In genomic region chr6:82999986-83000385, GRCm38 (mm10) we compare ENCODE assay signal across 32 mouse cellular contexts. TPM values are rescaled to one million over a fixed set of nuclear protein-coding genes. Genes with fewer than 3 reads are reported as not detected.
DNase-seq lines count a peak whose midpoint lies in the region; ATAC-seq and TF ChIP-seq lines count a peak whose summit lies in the region.
"Had no signal": no experiment of that assay in that cellular context is flagged by ENCODE, and none has a peak within 500 bp of the region (broad histone marks: within the 10 kb centered on the region; RNA-seq: fewer than 3 reads in every experiment).

No protein-coding gene starts in this region.

- H3K4me2 ChIP-seq in embryonic facial prominence, embryonic 13.5 days = no peak overlapping the region
- H3K4me2 ChIP-seq in lung, embryonic 15.5 days = no peak overlapping the region
- H3K4me2 ChIP-seq in embryonic facial prominence, embryonic 14.5 days (ENCODE audit: low read depth, low read length) = no peak overlapping the region
- H3K4me2 ChIP-seq: embryonic facial prominence, embryonic 12.5 days; forebrain, embryonic 12.5 days; heart, embryonic 11.5 days; hindbrain, embryonic 12.5 days; liver, embryonic 13.5 days; midbrain, embryonic 13.5 days; neural tube, embryonic 13.5 days had no signal

- no peaks in the 10 kb centered on the region for H3K36me3 ChIP-seq in embryonic facial prominence, embryonic 13.5 days
- no peaks in the 10 kb centered on the region for H3K36me3 ChIP-seq in embryonic facial prominence, embryonic 10.5 days (replicated peaks)
- H3K36me3 ChIP-seq in lung, embryonic 15.5 days = no peaks in the 10 kb centered on the region
- no peaks in the 10 kb centered on the region for H3K36me3 ChIP-seq in embryonic facial prominence, embryonic 14.5 days (ENCODE audit: control insufficient read depth, insufficient read depth, low read length)
- H3K36me3 ChIP-seq: embryonic facial prominence, embryonic 12.5 days; forebrain, embryonic 12.5 days; hindbrain, embryonic 12.5 days; liver, embryonic 13.5 days; midbrain, embryonic 13.5 days; neural tube, embryonic 13.5 days had no signal

- H3K9me3 ChIP-seq in embryonic facial prominence, embryonic 13.5 days = no peaks in the 10 kb centered on the region
- H3K9me3 ChIP-seq in embryonic facial prominence, embryonic 10.5 days = no peaks in the 10 kb centered on the region
- H3K9me3 ChIP-seq in lung, embryonic 15.5 days = no peaks in the 10 kb centered on the region
- no peaks in the 10 kb centered on the region for H3K9me3 ChIP-seq in embryonic facial prominence, embryonic 14.5 days (ENCODE audit: control insufficient read depth, low read length)
- H3K9me3 ChIP-seq: embryonic facial prominence, embryonic 12.5 days; forebrain, embryonic 12.5 days; hindbrain, embryonic 12.5 days; liver, embryonic 13.5 days; midbrain, embryonic 13.5 days; neural tube, embryonic 13.5 days had no signal

- peaks cover 12% of the 10 kb centered on the region for H3K4me1 ChIP-seq in embryonic facial prominence, embryonic 13.5 days
- peaks cover 22% of the 10 kb centered on the region for H3K4me1 ChIP-seq in embryonic facial prominence, embryonic 10.5 days
- peaks cover 13% of the 10 kb centered on the region for H3K4me1 ChIP-seq in lung, embryonic 15.5 days
- 0 out of 2 replicates have a peak, but pooled peaks cover 7% of the 10 kb centered on the region for H3K4me1 ChIP-seq in embryonic facial prominence, embryonic 14.5 days (ENCODE audit: control insufficient read depth, insufficient read depth, low read length)

- no peak overlapping the region for H3K9ac ChIP-seq in embryonic facial prominence, embryonic 13.5 days
- no peak overlapping the region for H3K9ac ChIP-seq in lung, embryonic 15.5 days
- no peak overlapping the region for H3K9ac ChIP-seq in embryonic facial prominence, embryonic 14.5 days (ENCODE audit: low read depth, low read length)
- H3K9ac ChIP-seq: embryonic facial prominence, embryonic 12.5 days; forebrain, embryonic 12.5 days; forebrain, postnatal 0 days; hindbrain, embryonic 12.5 days; liver, embryonic 13.5 days; midbrain, embryonic 13.5 days; neural tube, embryonic 13.5 days had no signal

- DNase-seq in embryonic facial prominence, embryonic 10.5 days (ENCODE audit: low spot score) = no peak
- no peak for DNase-seq in lung, adult 18-20 months
- peak; percentile 43 for DNase-seq in embryonic facial prominence, embryonic 14.5 days (ENCODE audit: low spot score)
- DNase-seq in testis, postnatal 10 days (ENCODE audit: low spot score) = peak; percentile 63
- no peak for DNase-seq in gastrocnemius, adult 2 months
- no peak for DNase-seq in left cerebral cortex, adult 11 months (ENCODE audit: low spot score)
- DNase-seq: B cell, adult 2 months; cerebellum, adult 8-10 months; cerebellum, postnatal 25 days; forebrain, postnatal 0 days; gastrocnemius, postnatal 14 days; heart, postnatal 36 days; kidney, adult 9 months; kidney, postnatal 14 days; layer of hippocampus, adult 9-11 months; liver, embryonic 13.5 days; lung, adult 2 months; right cerebral cortex, postnatal 4 days; thymus, postnatal 4 days had no signal

- no peak overlapping the region for H3K4me3 ChIP-seq in embryonic facial prominence, embryonic 13.5 days
- no peak overlapping the region for H3K4me3 ChIP-seq in embryonic facial prominence, embryonic 10.5 days
- H3K4me3 ChIP-seq in lung, embryonic 15.5 days = no peak overlapping the region
- no peak overlapping the region for H3K4me3 ChIP-seq in embryonic facial prominence, embryonic 14.5 days (ENCODE audit: low read depth, low read length)
- H3K4me3 ChIP-seq in gastrocnemius, adult 2 months = no peak overlapping the region
- H3K4me3 ChIP-seq: embryonic facial prominence, embryonic 12.5 days; forebrain, embryonic 12.5 days; hindbrain, embryonic 12.5 days; liver, embryonic 13.5 days; midbrain, embryonic 13.5 days; neural tube, embryonic 13.5 days had no signal

- H3K27ac ChIP-seq in embryonic facial prominence, embryonic 13.5 days = peak overlapping the region; percentile 62
- H3K27ac ChIP-seq in embryonic facial prominence, embryonic 10.5 days (replicated peaks) = no peak overlapping the region; the same call in 1 of the 2 replicates
- peak overlapping the region; percentile 22; the same call in 1 of the 2 replicates for H3K27ac ChIP-seq in lung, embryonic 15.5 days
- H3K27ac ChIP-seq in embryonic facial prominence, embryonic 14.5 days (replicated peaks; ENCODE audit: low read depth, low read length) = peak overlapping the region; percentile 65
- H3K27ac ChIP-seq in gastrocnemius, adult 2 months = no peak overlapping the region
- H3K27ac ChIP-seq: embryonic facial prominence, embryonic 12.5 days; forebrain, embryonic 12.5 days; hindbrain, embryonic 12.5 days; hindbrain, postnatal 0 days; liver, embryonic 13.5 days; macrophage; midbrain, embryonic 13.5 days; neural tube, embryonic 13.5 days; stomach, postnatal 0 days had no signal

- WGBS in embryonic facial prominence, embryonic 13.5 days = 28% methylated on average over 8 of the region's 8 CpGs
- WGBS in embryonic facial prominence, embryonic 10.5 days = 45% methylated on average over 8 of the region's 8 CpGs
- WGBS in lung, embryonic 15.5 days = 44% methylated on average over 8 of the region's 8 CpGs
- WGBS in embryonic facial prominence, embryonic 14.5 days = 29% methylated on average over 8 of the region's 8 CpGs

- no peak for TF ChIP-seq CTCF in gastrocnemius, adult 2 months (IDR thresholded peaks at IDR 0.05)

- no peaks in the 10 kb centered on the region for H3K27me3 ChIP-seq in embryonic facial prominence, embryonic 13.5 days
- peaks cover 20% of the 10 kb centered on the region for H3K27me3 ChIP-seq in embryonic facial prominence, embryonic 10.5 days (replicated peaks; ENCODE audit: low read depth, poor library complexity, severe bottlenecking)
- H3K27me3 ChIP-seq in lung, embryonic 15.5 days = no peaks in the 10 kb centered on the region
- H3K27me3 ChIP-seq in embryonic facial prominence, embryonic 14.5 days (replicated peaks; ENCODE audit: control insufficient read depth, insufficient read depth, low read length) = no peaks in the 10 kb centered on the region
- H3K27me3 ChIP-seq: liver, embryonic 13.5 days had no signal

- ATAC-seq in embryonic facial prominence, embryonic 13.5 days (ENCODE audit: insufficient number of reproducible peaks, insufficient read depth, low FRiP score, low TSS enrichment, low read depth) = no peak
- no peak for ATAC-seq in lung, embryonic 15.5 days (ENCODE audit: borderline replicate concordance, extremely low read depth, low FRiP score, low TSS enrichment)
- ATAC-seq in embryonic facial prominence, embryonic 14.5 days (ENCODE audit: low read depth) = no peak; the same call in 1 of the 2 replicates
- ATAC-seq: forebrain, postnatal 0 days; hindbrain, postnatal 0 days; intestine, postnatal 0 days; midbrain, embryonic 13.5 days had no signal

- intact Hi-C loops in gastrocnemius, adult 2 months (cut with DNase I) = loop anchor here (5.0 kb wide), 1 partner anchor 162 kb away; no protein-coding TSS in a partner anchor

RNA-seq across cellular contexts. Expression of gene Dok1, which starts 33.3 kb away (rescaled TPM):
- polyA plus RNA-seq in embryonic facial prominence, embryonic 13.5 days (2015; fragmentation: Nextera tagmentation; extraction: Ambion mirVana) = 11.5 and 12.8 TPM in 2 replicates
- polyA plus RNA-seq in embryonic facial prominence, embryonic 10.5 days (2016; fragmentation: Nextera tagmentation; extraction: Ambion mirVana) = 11.1 and 12.2 TPM in 2 replicates
- 18.3 and 19.6 TPM in 2 replicates for polyA plus RNA-seq in lung, embryonic 15.5 days (2015; fragmentation: Nextera tagmentation; extraction: Ambion mirVana)
- polyA plus RNA-seq in embryonic facial prominence, embryonic 14.5 days (2014; fragmentation: Nextera tagmentation; extraction: Ambion mirVana) = 6.7 and 8.7 TPM in 2 replicates
- total RNA-seq in gastrocnemius, adult 2 months (2021) = 1 to 10 TPM; 1.3 to 4.1 TPM

RNA-seq across cellular contexts. Expression of gene Loxl3, which starts 34.0 kb away (rescaled TPM):
- polyA plus RNA-seq in embryonic facial prominence, embryonic 13.5 days (2015; fragmentation: Nextera tagmentation; extraction: Ambion mirVana) = 20.9 and 24.1 TPM in 2 replicates
- polyA plus RNA-seq in embryonic facial prominence, embryonic 10.5 days (2016; fragmentation: Nextera tagmentation; extraction: Ambion mirVana) = 11.4 and 11.6 TPM in 2 replicates
- polyA plus RNA-seq in lung, embryonic 15.5 days (2015; fragmentation: Nextera tagmentation; extraction: Ambion mirVana) = 21.9 and 23.2 TPM in 2 replicates
- polyA plus RNA-seq in embryonic facial prominence, embryonic 14.5 days (2014; fragmentation: Nextera tagmentation; extraction: Ambion mirVana) = 19.7 and 21.4 TPM in 2 replicates
- 1 to 10 TPM; 2.1 to 3.5 TPM for total RNA-seq in gastrocnemius, adult 2 months (2021)

RNA-seq across cellular contexts. Expression of gene M1ap, which starts 53.3 kb away (rescaled TPM):
- 0.25 and 0.88 TPM in 2 replicates for polyA plus RNA-seq in embryonic facial prominence, embryonic 13.5 days (2015; fragmentation: Nextera tagmentation; extraction: Ambion mirVana)
- 0.31 and 0.56 TPM in 2 replicates for polyA plus RNA-seq in embryonic facial prominence, embryonic 10.5 days (2016; fragmentation: Nextera tagmentation; extraction: Ambion mirVana)
- 1.9 and 2.5 TPM in 2 replicates for polyA plus RNA-seq in lung, embryonic 15.5 days (2015; fragmentation: Nextera tagmentation; extraction: Ambion mirVana)
- polyA plus RNA-seq in embryonic facial prominence, embryonic 14.5 days (2014; fragmentation: Nextera tagmentation; extraction: Ambion mirVana) = 0.28 and 0.65 TPM in 2 replicates
- under 1 TPM in 1 of 2 experiments, not detected in 1; 0.45 TPM for total RNA-seq in gastrocnemius, adult 2 months (2021)
- total RNA-seq: heart, postnatal 36 days; left cerebral cortex, adult 18-20 months had no signal
- polyA plus RNA-seq: forebrain, embryonic 12.5 days; midbrain, embryonic 13.5 days; neural tube, embryonic 13.5 days had no signal

RNA-seq across cellular contexts. Expression of gene Aup1, which starts 54.3 kb away (rescaled TPM):
- 177 and 206 TPM in 2 replicates for polyA plus RNA-seq in embryonic facial prominence, embryonic 13.5 days (2015; fragmentation: Nextera tagmentation; extraction: Ambion mirVana)
- polyA plus RNA-seq in embryonic facial prominence, embryonic 10.5 days (2016; fragmentation: Nextera tagmentation; extraction: Ambion mirVana) = 148 and 172 TPM in 2 replicates
- 177 and 188 TPM in 2 replicates for polyA plus RNA-seq in lung, embryonic 15.5 days (2015; fragmentation: Nextera tagmentation; extraction: Ambion mirVana)
- 118 and 121 TPM in 2 replicates for polyA plus RNA-seq in embryonic facial prominence, embryonic 14.5 days (2014; fragmentation: Nextera tagmentation; extraction: Ambion mirVana)
- total RNA-seq in gastrocnemius, adult 2 months (2021) = 100 to 1,000 TPM in 1 of 2 experiments, 10 to 100 TPM in 1; 94.5 to 101 TPM

RNA-seq across cellular contexts. Expression of gene Htra2, which starts 55.1 kb away (rescaled TPM):
- polyA plus RNA-seq in embryonic facial prominence, embryonic 13.5 days (2015; fragmentation: Nextera tagmentation; extraction: Ambion mirVana) = 72.6 and 75.4 TPM in 2 replicates
- 83.5 and 90.0 TPM in 2 replicates for polyA plus RNA-seq in embryonic facial prominence, embryonic 10.5 days (2016; fragmentation: Nextera tagmentation; extraction: Ambion mirVana)
- 76.6 and 78.4 TPM in 2 replicates for polyA plus RNA-seq in lung, embryonic 15.5 days (2015; fragmentation: Nextera tagmentation; extraction: Ambion mirVana)
- polyA plus RNA-seq in embryonic facial prominence, embryonic 14.5 days (2014; fragmentation: Nextera tagmentation; extraction: Ambion mirVana) = 43.0 and 46.3 TPM in 2 replicates
- 10 to 100 TPM; 14.1 to 21.5 TPM for total RNA-seq in gastrocnemius, adult 2 months (2021)

Comparison
In these comparisons a context has a peak if more than half of its experiments do, and no peak if none do; other contexts are left out.
1. H3K27ac ChIP-seq: peak in embryonic facial prominence, embryonic 13.5 days (single experiment), lung, embryonic 15.5 days (single experiment) and embryonic facial prominence, embryonic 14.5 days (single experiment); none in embryonic facial prominence, embryonic 10.5 days (single experiment) and gastrocnemius, adult 2 months (single experiment).
2. DNase-seq: peak in embryonic facial prominence, embryonic 14.5 days (single experiment) and testis, postnatal 10 days (single experiment); none in embryonic facial prominence, embryonic 10.5 days (single experiment), lung, adult 18-20 months (0 of 2), gastrocnemius, adult 2 months (single experiment) and left cerebral cortex, adult 11 months (single experiment).